Mouse (Mus musculus) adrenal gland, adult 18-20 months (tissue): ENCODE measurements around the gene Synpo2. TPM values are rescaled to one million over a fixed set of nuclear protein-coding genes. Genes with fewer than 3 reads are reported as not detected.

Experiments
- DNase-seq, 2 experiments: peaks; one replicate each; pipeline ENCODE4 v3.0.0; 2021 to 2022; ENCODE audit warnings: low spot score in 2 of 2
- total RNA-seq, 2 experiments: library from RNA; stranded (reverse); gene quantifications; 1 replicate in 1 of 2; 2 replicates in 1 of 2; pipeline ENCODE4 v1.2.3; 2021

Gene Synpo2
- total RNA-seq, 2 experiments from 2014 or later, result 7.6 to 20.7 TPM

- DNase-seq, result no peak
Observed at GRCm38 (mm10) chr3:123169398-123169797, 66.6 kb downstream of the Synpo2 start.

GRCm38 (mm10) chr3:123168815-123169214, 67.1 kb downstream of the Synpo2 start:
- DNase-seq, result peak; percentile 36 to 53

- DNase-seq, result no peak
Observed at GRCm38 (mm10) chr3:123166450-123166849, 69.5 kb downstream of the Synpo2 start.

- no peak for DNase-seq
Observed at GRCm38 (mm10) chr3:123164183-123164582, 71.8 kb downstream of the Synpo2 start.

- no peak for DNase-seq
Observed at GRCm38 (mm10) chr3:123163192-123163523, 72.8 kb downstream of the Synpo2 start.

GRCm38 (mm10) chr3:123162289-123163191, 73.4 kb downstream of the Synpo2 start:
- DNase-seq, result no peak

GRCm38 (mm10) chr3:123160792-123161191, 75.2 kb downstream of the Synpo2 start:
- peak in 1 of 2 experiments; percentile 18 for DNase-seq

DNA sequence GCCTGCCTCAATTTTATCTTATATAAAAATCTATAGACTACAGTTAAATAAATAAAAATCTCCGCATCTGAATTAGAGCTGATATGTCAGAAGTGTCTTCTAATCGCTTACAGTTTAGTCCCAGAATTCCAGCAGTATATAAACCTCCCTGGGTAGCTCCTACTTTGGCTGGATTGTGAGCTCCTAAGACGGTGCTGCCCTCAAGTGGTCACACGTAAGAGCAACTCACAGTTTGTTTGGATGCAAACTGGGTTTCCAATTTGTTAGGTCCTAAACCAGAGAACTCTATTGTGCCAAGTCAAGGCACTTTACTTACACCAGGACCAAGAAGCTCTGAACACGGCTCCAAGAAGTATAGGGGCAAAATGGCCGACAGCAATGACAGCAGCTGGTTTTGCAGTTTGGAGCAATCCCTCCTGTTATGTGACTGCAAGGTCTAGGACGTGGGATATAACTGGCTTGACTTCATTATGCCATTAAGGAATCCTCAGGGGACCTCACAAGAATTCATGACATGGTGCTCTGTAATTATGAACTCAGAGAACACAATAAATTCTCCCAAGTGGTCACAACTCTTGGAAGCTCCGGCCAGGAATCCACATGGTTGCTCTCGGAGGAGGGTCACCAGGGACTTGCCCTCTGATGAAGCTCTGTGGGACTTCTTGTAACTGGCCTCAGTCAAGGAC, 76.7 kb downstream of the Synpo2 start:
- peak; percentile 33 to 48 for DNase-seq

DNA sequence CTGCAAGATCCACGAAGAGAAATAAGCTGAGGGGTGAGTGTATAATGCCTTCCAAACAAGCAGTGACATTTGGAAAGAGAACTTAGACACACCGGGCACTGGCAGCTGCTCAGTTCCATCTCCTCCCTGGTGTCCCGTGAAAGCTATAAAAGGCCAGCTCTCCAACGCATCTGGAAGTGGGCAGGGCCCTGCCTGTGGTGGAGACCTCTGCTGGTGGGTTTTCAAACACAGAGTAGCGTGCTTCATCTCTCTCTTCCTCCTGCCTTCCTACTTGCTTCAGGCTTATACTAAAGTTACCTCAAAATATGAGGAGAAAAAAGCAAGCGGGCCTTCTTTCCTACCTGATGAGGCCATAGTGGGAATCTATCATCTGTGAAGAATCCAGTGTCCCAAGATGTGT, 77.4 kb downstream of the Synpo2 start:
- no peak for DNase-seq

DNA sequence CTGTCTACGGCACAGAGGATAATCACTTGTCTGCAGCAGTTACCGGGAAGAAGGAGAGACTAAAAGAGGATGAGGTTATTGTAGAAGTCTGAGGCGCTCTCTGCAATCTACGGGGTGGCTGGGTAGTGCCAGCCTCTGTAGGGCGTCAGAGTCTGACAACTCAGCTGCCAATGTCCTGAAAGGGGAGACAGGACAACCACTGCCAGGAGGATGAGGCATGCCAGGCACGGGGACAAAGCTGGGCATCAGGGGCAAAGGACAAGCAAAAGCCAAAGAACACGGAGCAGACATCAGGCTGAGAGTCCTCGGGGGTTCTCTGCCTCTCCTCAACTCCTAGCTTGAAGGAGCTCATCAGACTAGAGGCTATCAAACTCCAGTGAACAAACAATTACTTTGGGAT, 82.6 kb downstream of the Synpo2 start:
- DNase-seq, result no peak

DNA sequence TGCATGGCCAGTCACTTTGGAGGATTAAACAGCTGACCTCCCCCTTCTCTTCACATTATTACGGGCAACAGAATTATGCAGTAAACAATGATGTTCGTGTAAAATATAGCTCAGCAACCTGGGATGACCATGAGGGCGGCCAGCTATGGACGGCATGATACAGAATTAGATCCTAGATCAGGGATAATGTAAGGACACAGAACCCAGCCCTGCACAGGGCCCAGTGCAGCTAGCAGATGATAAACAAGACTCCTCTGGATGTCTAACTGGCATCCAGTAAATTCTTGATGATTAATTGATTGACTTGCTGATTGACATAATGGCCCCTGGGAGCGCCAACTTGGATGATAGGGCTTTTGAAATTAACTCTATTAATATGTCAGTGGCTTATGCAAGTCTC, 83.0 kb downstream of the Synpo2 start:
- DNase-seq, result no peak

DNA sequence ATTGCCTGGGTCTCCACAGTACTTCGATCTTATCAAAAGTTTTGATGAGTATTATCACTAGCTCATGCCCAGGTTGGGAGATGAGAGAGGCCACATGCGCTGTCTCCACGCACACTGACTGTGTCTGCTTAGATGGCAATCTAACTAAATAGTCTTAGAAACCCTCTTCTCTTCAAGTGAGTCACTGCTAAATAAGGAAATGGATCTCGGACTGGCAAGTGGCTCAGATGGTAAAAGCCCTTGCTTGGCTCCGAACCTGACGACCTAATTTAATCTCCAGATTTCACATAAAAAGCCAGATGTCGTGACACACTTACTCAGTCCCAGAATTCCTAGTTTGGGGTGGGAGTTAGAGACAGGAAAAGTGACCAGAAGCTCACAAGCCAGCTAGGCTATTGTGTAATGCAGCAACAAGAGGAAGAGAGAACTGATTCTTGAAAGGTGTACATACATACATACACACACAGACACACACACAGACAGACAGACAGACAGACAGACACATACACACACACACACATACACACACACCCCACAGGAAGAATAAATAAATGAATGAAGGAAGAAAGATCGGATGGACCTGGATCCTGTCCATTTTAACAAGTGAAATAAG, 85.3 kb downstream of the Synpo2 start:
- DNase-seq, result no peak

- DNase-seq, result no peak
Observed at GRCm38 (mm10) chr3:123149380-123150162, 86.4 kb downstream of the Synpo2 start.

GRCm38 (mm10) chr3:123148641-123149040, 87.3 kb downstream of the Synpo2 start:
- no peak for DNase-seq

GRCm38 (mm10) chr3:123146557-123146956, 89.4 kb downstream of the Synpo2 start:
- no peak for DNase-seq

DNA sequence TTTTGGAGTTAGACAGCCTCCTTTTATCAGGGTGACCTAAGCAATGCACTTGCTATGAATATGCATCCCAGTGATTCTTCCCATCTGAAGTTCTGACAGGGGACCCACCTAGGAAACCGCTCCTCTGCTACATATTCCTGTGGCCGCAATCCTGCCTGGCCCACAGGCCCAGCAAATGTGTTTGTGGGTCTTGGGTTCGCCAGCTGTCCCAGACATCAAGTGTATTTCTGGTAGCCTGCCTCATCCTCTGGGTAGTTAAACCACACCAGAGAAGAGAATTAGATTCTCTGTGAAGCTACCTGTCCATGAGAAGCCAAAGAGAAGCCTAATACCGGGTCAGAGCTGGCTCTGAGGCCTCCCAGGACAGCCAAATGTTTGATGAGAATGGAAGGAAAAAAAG, 90.0 kb downstream of the Synpo2 start:
- DNase-seq, result no peak

- DNase-seq, result no peak
Observed at GRCm38 (mm10) chr3:123143412-123143811, 92.5 kb downstream of the Synpo2 start.

DNA sequence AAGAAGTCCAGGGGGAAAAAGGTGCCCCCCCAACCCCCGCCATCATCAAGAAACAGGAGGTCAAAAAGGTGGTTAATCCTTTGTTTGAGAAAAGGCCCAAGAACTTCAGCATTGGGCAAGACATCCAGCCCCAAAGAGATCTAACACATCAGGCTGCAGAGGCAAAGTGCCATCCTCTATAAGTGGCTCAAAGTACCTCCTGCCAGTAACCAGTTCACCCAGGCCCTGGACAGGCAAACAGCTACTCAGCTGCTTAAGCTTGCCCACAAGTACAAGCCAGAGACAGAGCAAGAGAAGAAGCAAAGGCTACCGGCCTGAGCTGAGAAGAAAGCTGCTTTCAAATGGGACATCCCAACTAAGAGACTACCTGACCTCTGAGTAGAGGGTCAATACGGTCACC, 93.7 kb downstream of the Synpo2 start:
- no peak for DNase-seq

DNA sequence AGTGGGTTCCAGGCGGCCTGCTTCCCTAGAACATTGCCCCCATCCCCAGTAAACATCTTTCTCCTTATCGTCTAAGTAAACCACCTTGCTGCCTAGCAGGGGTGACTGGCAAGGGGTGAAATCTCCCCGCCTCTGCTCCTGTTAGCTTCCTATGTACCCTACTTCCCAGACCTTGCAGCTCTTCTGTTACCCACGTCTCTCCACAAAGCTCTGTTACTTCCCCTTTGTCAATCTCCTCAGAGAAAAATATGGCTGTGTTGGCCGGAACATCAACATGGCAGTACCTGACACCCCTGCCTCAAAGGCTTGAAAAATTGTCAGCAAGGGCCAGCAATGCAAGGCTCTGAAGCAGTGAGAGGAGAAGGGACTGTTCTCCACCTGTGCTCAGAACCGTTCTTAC, 94.9 kb downstream of the Synpo2 start:
- no peak for DNase-seq

DNA sequence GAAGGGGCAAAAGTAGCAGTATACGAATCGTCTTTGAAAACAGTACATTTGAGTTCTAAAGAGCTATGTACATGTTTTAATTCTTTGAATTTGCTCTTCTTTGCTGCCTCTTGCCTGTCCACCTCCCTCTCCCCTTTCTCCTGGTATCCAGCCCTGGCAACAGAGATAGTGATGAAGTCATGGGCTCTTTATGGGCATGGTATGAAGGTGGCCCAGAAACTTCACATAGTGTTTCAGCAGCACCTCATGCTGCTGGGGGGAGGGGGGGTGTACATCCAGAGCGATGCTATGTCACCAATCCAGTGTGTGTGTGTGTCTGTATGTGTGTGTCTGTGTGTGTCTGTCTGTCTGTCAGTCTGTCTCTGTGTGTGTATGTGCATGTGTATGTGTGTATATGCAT, 95.8 kb downstream of the Synpo2 start:
- no peak for DNase-seq

GRCm38 (mm10) chr3:123139619-123140018, 96.3 kb downstream of the Synpo2 start:
- no peak for DNase-seq
